Mouse (Mus musculus): ENCODE results near the gene Kif6. TPM values are rescaled to one million over a fixed set of nuclear protein-coding genes. Genes with fewer than 3 reads are reported as not detected.

The Kif6 gene
- total RNA-seq, 2 experiments from 2014 or later, result 4.0 to 5.2 TPM

DNA sequence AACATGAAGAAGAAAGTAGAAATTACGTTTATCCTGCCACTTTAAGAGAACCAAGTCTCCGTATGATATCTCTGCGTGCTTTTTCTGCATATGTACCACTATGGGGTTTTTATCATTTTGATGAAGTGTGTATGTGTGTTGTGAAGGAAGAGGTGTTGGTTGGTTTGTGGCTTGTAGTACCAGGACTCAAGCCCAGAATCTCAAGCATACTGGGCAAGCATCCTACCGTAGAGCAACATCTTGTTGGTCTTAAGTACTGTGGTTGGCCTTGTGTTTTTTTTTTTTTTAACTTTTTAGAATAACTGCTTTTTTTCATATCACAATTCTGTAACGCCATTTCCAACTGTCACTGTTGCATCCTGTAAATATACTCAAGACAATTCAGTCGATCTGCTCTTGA lies 277.5 kb downstream of the Kif6 start:
- no peak for DNase-seq (ENCODE audit: low spot score in 2 of 2)

DNA sequence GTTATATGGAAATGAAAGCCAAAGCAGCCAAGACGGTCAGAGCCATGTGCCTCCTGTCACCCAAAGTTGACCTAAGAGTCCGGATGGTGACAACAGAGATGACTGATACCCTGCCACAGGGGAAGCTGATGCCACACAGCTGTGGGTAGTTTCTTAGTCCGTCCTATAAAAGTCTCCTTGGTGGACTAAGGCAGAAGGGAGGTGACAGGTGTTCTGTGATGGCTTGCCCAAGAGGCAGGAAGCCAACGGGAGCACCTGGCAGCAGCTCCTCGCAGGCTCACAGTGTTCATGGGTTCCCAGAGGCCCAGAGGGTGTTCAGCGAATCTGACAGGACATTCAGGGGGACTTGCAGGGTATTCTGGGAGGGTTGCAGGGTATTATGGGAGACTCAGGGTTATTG lies 279.5 kb downstream of the Kif6 start:
- DNase-seq (ENCODE audit: low spot score in 2 of 2), result no peak

DNA sequence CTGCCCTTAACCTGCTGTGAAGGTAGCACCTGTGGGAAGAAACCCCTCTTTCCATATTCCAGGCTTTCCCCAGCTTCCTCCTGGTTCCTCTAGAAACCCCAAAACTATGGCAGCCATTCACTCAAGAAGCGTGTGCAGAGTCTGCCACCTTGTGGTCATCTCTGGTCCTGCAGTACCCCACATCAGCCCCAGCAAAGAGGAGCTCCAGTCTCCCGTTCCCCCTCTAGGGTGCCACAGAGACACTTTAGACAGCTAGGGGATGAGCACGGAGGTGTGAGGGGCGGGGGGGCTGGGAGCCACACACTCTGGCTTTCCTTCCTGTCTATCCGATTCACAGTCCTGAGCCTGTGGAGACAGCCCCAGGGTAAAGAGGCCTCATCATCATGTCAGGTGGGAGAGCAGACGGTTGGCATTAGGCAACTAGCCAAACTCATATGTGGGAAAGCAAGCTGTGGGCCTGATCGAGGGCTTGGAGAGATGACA lies 284.0 kb downstream of the Kif6 start:
- DNase-seq (ENCODE audit: low spot score in 2 of 2), result peak; percentile 65 to 94

DNA sequence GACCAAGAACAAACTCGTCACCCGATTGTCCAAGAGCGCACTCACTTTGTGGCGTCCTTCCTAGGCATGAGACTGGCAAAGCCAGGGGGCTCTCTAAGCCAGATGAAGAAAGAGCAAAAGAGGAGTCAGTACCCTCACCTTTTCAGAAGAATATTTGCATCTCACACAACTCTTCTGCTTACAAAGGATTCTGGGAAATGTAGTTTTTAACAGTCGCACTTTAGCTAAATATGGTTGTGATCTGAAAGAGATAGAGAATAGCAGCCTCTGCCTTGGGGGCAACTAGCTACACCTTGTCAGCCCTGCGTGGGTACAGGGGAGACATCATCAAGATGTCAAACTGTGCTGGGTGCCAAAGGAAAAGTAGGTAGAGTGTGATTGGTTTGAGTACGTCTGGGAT lies 287.7 kb downstream of the Kif6 start:
- no peak for DNase-seq (ENCODE audit: low spot score in 2 of 2)

DNA sequence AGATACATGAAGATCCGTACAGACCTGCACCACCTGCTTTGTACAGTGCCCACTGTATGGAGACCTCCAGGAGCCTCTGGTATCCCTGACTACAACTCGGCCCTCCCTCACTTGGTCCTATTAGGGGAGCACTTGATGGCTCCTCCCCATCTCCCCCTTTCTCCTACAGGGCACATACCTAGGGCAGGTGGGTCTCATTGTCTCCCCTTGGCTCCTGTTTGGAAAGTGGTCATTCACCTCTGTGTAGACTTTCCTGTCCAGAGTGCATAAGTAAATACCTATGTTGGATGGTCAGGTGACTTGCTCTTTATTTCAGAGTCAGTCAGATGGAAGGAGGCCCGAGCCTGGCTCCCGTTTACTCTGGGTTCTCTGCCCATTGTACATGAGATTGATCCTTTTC lies 308.5 kb downstream of the Kif6 start:
- DNase-seq (ENCODE audit: low spot score in 2 of 2), result no peak

DNA sequence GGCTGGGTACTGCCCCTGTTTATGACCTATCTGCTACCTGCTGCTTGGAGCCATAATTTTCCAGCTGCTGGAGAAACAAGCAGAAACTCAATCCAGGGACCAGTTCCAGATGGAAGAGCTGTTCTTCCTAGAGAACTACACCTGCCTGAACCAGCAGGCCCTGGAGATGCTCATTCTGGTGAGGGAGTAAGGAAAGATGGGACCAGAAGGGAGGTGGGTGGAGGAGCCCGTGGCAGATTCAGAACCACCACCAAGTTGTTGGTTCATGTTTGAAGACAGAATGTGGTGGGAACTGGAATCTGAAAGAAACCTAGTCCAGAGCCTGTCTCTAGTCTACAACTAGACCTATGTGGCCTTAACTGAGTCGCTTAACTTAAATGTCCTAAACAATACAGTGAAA lies 312.7 kb downstream of the Kif6 start:
- DNase-seq (ENCODE audit: low spot score in 2 of 2), result peak in 1 of 2 experiments; percentile 45

DNA sequence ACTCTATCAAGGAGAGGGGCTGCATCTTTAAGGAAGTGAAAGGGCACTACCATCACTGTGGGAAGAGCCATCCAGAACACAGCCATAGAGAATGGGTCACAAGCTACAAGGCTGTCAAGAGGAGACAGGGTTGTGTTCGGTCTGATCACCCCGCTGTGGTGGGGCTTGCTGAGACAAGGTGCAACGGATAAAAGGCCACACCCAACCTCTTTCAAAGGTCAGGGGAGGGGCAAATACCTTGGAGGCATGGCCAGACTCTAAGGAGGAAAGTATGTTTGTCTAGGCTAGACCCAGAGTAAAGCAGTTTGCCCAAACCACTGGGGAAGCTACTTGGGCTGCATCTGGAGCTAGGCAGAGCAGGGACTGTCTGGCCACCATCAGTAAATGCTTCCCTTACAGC lies 318.9 kb downstream of the Kif6 start:
- DNase-seq (ENCODE audit: low spot score in 2 of 2), result no peak

DNA sequence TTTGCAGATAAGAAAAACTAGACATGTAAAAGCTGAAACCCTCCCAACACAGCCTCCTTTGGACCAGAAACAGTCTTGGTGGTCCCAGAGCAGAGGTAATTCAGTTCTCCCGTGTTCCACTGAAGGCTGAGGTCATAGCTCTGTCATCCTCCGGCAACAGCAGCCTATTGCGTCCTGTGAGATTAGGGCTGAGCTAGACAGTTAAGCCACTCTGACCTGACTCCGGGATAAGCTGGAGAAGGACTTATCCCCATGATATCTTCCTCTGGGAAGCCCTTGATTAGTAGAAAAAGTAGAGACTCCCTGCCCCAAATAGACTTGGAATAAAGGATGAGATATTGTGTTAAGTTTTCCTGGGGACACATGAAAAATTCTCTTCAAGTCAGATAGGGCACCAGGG lies 319.6 kb downstream of the Kif6 start:
- DNase-seq (ENCODE audit: low spot score in 2 of 2), result no peak

DNA sequence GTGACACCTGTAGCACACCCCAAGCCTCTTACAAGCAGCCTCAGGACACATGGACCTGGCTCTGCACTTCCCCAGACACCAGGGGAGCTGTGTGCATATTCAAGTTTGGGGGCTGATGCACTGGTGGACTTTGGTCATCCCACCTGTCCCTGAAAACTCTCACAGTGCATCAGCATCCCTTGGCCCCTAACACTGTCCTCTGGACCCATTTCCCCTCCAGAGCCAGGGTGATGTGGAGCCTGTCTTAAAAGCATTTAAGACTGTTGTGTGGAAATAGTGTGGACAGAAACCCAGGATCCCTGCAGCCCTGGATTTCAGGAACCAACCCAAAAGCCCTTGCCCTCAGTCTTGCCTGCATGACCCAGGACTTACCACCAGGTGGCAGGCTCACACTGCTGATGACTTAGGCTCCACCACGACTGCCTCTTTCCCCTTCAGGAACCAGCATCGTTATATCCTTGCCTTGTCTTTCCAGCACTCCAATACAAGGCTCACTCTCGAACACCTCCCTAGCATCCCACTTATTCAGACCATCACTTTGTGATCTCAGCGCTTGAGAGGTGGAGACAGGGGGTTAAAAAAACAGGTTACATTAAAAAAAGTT lies 320.8 kb downstream of the Kif6 start:
- peak; percentile 56 to 89 for DNase-seq (ENCODE audit: low spot score in 2 of 2)

DNA sequence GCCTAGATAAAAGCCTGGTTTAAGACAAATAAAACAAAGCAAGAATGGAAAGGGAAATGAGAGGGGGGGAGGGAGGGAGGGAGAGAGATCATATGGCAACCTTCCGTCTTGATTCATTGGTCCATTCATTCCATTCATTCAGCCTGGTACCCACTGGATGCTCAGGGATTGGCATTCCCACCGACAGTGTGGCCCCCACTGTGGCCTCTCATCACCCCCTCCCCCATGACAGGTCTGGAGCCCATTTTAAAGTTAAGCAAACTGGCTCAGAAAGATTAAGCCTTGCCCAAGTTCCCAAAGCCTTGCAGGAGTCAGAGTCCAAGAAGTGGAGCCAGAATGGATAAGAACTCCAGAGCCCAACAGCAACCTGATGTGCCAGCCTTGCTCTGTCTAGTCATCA lies 321.3 kb downstream of the Kif6 start:
- no peak for DNase-seq (ENCODE audit: low spot score in 2 of 2)

DNA sequence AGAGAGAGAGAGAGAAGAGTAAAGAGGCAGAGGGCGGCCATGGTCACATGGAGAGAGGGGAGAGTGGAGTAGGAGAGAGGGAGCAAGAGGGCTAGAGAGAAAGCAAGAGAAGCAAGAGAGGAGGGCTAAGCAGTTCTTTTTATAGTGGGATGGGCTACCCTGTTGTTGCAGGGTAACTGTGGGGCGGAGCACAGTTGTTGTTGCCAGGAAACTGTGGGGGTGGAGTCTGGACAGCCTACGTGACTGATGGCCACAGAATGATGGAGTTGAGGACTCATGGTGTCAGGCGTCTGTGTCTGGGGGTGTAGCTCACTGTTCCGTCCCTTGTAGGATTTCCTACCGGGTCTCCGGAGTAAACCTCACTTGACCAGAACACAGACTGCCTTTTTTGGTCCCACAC lies 324.2 kb downstream of the Kif6 start:
- no peak for DNase-seq (ENCODE audit: low spot score in 2 of 2)

DNA sequence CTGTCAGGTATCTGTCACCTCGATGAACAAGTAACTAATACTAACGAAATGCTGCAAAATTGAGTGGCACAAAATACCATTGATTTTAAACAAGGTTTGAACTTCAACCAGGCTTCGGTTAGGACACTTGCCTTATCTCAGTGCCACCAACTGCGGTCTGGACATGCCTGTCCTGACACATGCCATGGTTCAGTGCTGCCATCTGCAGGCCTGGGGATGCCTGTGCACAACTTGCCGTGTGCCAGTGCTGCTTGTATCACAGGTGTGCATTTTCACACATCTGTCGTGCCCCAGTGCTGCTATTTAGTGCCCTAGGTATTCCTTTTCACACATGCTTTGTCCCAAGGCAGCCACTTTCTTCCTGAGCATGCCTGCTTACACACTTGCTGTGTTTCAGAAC lies 327.7 kb downstream of the Kif6 start:
- DNase-seq (ENCODE audit: low spot score in 2 of 2), result no peak

DNA sequence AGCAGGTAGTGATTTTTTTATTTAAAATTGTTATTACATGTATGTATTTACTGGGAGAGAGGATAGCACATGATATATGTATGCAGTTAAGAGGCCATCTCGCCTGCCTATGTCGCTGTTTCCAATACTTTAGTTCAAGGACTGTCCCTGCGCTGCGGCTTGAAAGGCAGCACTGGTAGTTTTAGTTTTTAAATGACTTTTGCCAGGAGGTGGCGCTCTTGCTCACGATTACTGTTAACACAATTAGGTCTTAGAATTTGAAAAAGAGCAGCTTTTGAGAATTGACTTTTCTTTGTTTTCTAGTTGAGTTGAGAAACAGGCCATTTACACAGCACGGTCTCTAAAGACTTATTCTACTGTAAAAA lies 336.5 kb downstream of the Kif6 start:
- DNase-seq (ENCODE audit: low spot score in 2 of 2), result peak; percentile 71 to 93

DNA sequence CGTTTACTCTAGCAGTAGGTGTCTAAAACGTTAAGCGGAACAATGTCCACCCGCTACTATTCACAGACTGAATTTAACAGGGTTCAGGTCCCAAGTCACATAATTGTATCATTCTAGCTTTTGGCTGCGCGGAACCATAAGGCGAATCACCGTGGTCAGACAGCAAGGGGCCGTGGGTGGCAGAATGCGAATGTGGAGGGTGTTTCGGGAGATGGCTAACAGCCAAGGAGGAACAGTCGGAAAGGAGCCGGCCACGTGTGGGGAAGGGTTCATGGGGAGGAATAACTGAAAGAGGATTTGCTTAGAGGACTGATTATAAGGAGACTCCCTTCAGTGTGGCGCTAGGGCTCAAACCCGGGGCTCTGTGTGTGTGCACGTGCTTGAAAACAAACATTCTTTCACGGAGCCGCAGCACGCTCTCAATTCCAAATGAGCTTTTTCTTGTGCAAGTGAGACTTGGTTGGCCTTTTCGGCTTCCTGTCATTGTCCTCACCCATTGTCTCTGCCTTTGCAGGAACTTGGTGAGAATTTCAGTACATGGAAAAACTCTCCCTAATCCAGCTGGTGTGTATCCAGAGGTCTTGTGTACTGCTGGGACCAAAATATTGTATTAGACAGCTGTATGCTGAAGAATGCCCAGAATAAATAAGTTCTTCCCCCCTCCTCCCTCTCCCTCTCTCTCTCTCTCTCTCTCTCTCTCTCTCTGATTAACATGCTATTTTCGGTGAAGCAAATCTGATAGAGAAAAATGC lies 337.1 kb downstream of the Kif6 start:
- peak in 1 of 2 experiments; percentile 22 for DNase-seq (ENCODE audit: low spot score in 2 of 2)

DNA sequence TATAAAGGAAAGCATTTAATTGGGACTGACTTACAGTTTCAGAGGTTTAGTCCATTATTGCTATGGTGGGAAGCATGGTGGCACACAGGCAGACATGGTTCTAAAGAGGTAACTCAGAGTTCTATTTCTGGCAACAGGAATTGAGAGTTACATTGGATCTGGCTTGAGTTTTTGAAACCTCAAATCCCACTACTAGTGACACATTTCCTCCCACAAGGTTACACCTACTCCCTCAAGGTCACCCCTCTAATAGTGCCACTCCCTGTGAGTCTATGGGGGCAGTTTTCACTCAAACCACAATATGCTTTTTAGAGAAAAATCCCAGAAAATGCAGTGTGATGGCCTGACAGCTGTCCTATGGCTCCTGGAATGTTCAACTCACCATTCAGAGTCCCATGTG lies 344.1 kb downstream of the Kif6 start:
- no peak for DNase-seq (ENCODE audit: low spot score in 2 of 2)

Other genes with a start within 250 kb of the Kif6 start
- 10 to 100 TPM; 14.1 to 15.6 TPM for gene Mocs1, start 186.8 kb upstream of the Kif6 start, total RNA-seq (2021)
- gene Daam2, start 50.8 kb upstream of the Kif6 start, total RNA-seq (2021), result 10 to 100 TPM; 67.1 to 69.5 TPM

Measured in layer of hippocampus, adult 18-20 months (tissue).